Mouse (Mus musculus) heart, embryonic 15.5 days (tissue): ENCODE results near the gene Lss. TPM values are rescaled to one million over a fixed set of nuclear protein-coding genes. Genes with fewer than 3 reads are reported as not detected.

Source experiments
- polyA plus RNA-seq: library from polyadenylated mRNA; unstranded; fragments of >200 nt; fragmentation: Nextera tagmentation; extraction: Ambion mirVana; gene quantifications from 2 replicates; pipeline ENCODE4 v1.2.1, GENCODE M21; 2015

Lss gene
- polyA plus RNA-seq, 1 experiment from 2014 or later = 8.3 TPM

Other genes starting within 250 kb of the Lss start
- 8.6 and 10.3 TPM in 2 replicates for gene Dip2a, start 186.3 kb upstream of the Lss start, polyA plus RNA-seq
- not detected in 2 replicates for gene AC141477.1, start 91.1 kb upstream of the Lss start, polyA plus RNA-seq
- 9.9 and 11.9 TPM in 2 replicates for gene Pcnt, start 88.8 kb upstream of the Lss start, polyA plus RNA-seq
- 0.09 TPM in 1 of 2 replicates, not detected in the other for gene 2610028H24Rik, start 82.5 kb upstream of the Lss start, polyA plus RNA-seq
- gene Mcm3ap, start 62.7 kb upstream of the Lss start, polyA plus RNA-seq = 30.3 and 37.6 TPM in 2 replicates
- gene Ybey, start 62.5 kb upstream of the Lss start, polyA plus RNA-seq = 4.5 and 5.1 TPM in 2 replicates
- not detected in 2 replicates for gene Spatc1l, start 30.7 kb downstream of the Lss start, polyA plus RNA-seq
- gene Ftcd, start 44.1 kb downstream of the Lss start, polyA plus RNA-seq = 3.3 and 3.5 TPM in 2 replicates
- gene Col6a2, start 92.0 kb downstream of the Lss start, polyA plus RNA-seq = 90.2 and 125 TPM in 2 replicates
- 90.9 and 128 TPM in 2 replicates for gene Col6a1, start 194.6 kb downstream of the Lss start, polyA plus RNA-seq